Mouse (Mus musculus) brain, embryonic 14.5 days (tissue): ENCODE measurements at regions not wholly inside any gene's neighbourhood (a gene's known extent, or its start where the extent isn't known, plus 50 kb on each side); places are given as distances from the start of the nearest gene placed in this dataset.

ENCODE experiments used
- DNase-seq: peaks from one replicate; pipeline ENCODE4 v3.0.0-alpha.2; 2011; ENCODE audit warnings: low read depth
- CTCF ChIP-seq: fragments of 200-500 bp; IDR thresholded peaks from 2 replicates; pipeline ENCODE4 v1.5.1; 2012; ENCODE audit warnings: inconsistent platforms, mild to moderate bottlenecking, moderate library complexity, borderline replicate concordance; ENCODE audit not compliant: insufficient read depth, insufficient read length; ENCODE audit errors: extremely low read depth
- POLR2A ChIP-seq: fragments of 200-500 bp; IDR thresholded peaks from 2 replicates; pipeline ENCODE4 v1.6.1; 2012; ENCODE audit warnings: mild to moderate bottlenecking, inconsistent platforms, borderline replicate concordance; ENCODE audit not compliant: poor library complexity, insufficient read depth, insufficient read length, severe bottlenecking; ENCODE audit errors: extremely low read depth

- no peak for DNase-seq
- TF ChIP-seq CTCF (no peak), POLR2A (no peak)
Measured at GRCm38 (mm10) chr6:145310601-145311000, 60.6 kb upstream of the Kras start.

- no peak for TF ChIP-seq CTCF
- TF ChIP-seq POLR2A = no peak
- no peak for DNase-seq
Measured at GRCm38 (mm10) chr6:145309025-145309424, 59.0 kb upstream of the Kras start.

- TF ChIP-seq CTCF = no peak
- TF ChIP-seq POLR2A = no peak
- no peak for DNase-seq
Measured at GRCm38 (mm10) chr6:145307237-145307636, 57.2 kb upstream of the Kras start.

- peak; percentile 69 for DNase-seq
Measured at GRCm38 (mm10) chr6:145306331-145307124, 56.5 kb upstream of the Kras start.

GRCm38 (mm10) chr6:145305669-145306068, 55.6 kb upstream of the Kras start:
- DNase-seq = no peak

More at GRCm38 (mm10) chr6:145306331-145307124, 56.5 kb upstream of the Kras start:
- TF ChIP-seq CTCF = no peak
- no peak for TF ChIP-seq POLR2A

GRCm38 (mm10) chr6:145303641-145304070, 53.6 kb upstream of the Kras start:
- TF ChIP-seq POLR2A = no peak
- no peak for TF ChIP-seq CTCF
- peak; percentile 84 for DNase-seq

More at GRCm38 (mm10) chr6:145305669-145306068, 55.6 kb upstream of the Kras start:
- TF ChIP-seq POLR2A (no peak), CTCF (no peak)

GRCm38 (mm10) chr6:145302907-145303640, 53.0 kb upstream of the Kras start:
- DNase-seq = peak; percentile 10
- TF ChIP-seq POLR2A (no peak), CTCF (no peak)

GRCm38 (mm10) chr6:145302105-145302504, 52.1 kb upstream of the Kras start:
- no peak for DNase-seq
- no peak for TF ChIP-seq POLR2A
- TF ChIP-seq CTCF = no peak

GRCm38 (mm10) chr6:145300266-145300858, 50.3 kb upstream of the Kras start:
- TF ChIP-seq CTCF (no peak), POLR2A (no peak)
- DNase-seq = peak; percentile 74
